Mouse (Mus musculus) G1E (cell line): ENCODE measurements around the gene Tmem204. TPM values are rescaled to one million over a fixed set of nuclear protein-coding genes. Genes with fewer than 3 reads are reported as not detected.

Source experiments
- ATAC-seq: 2 replicates; pipeline ENCODE4 v1.8.0; 2016; ENCODE audit warnings: mild to moderate bottlenecking; ENCODE audit not compliant: insufficient number of reproducible peaks, poor library complexity, low FRiP score, severe bottlenecking; ENCODE audit errors: extremely low read depth
- DNase-seq: peaks from one replicate; pipeline ENCODE4 v3.0.0; 2012; ENCODE audit warnings: low spot score
- H3K27me3 ChIP-seq: 2 replicates; pipeline ENCODE4 v1.6.1; 2012; ENCODE audit warnings: mild to moderate bottlenecking, low read length, inconsistent platforms; ENCODE audit not compliant: insufficient read depth
- H3K36me3 ChIP-seq: replicated peaks from 2 replicates; pipeline ENCODE3; 2012; ENCODE audit warnings: mild to moderate bottlenecking, inconsistent platforms
- H3K4me1 ChIP-seq: 2 replicates; pipeline ENCODE4 v1.6.1; 2012; ENCODE audit warnings: low read depth, low read length, inconsistent platforms, mixed read lengths; ENCODE audit not compliant: insufficient read depth
- H3K4me3 ChIP-seq: 2 replicates; pipeline ENCODE4 v1.5.1; 2012; ENCODE audit warnings: low read depth, mild to moderate bottlenecking, inconsistent platforms, low read length, moderate library complexity, mixed read lengths
- H3K9me3 ChIP-seq: replicated peaks from 2 replicates; pipeline ENCODE4 v1.6.1; 2012; ENCODE audit warnings: inconsistent platforms
- CTCF ChIP-seq: IDR thresholded peaks from 2 replicates; pipeline ENCODE4 v1.5.1; 2012; ENCODE audit warnings: low read depth, low read length, inconsistent platforms, mixed read lengths
- GATA1 ChIP-seq: IDR thresholded peaks from 2 replicates; pipeline ENCODE4 v1.6.1; 2012; ENCODE audit warnings: borderline replicate concordance, low read length, inconsistent platforms, mixed read lengths
- GATA2 ChIP-seq: IDR thresholded peaks from 2 replicates; pipeline ENCODE4 v1.6.1; 2012; ENCODE audit warnings: low read depth, low read length, inconsistent platforms, borderline replicate concordance
- POLR2AphosphoS5 ChIP-seq: IDR thresholded peaks from 2 replicates; pipeline ENCODE4 v1.6.1; 2012; ENCODE audit warnings: low read depth, low read length, inconsistent platforms; ENCODE audit not compliant: insufficient replicate concordance
- TAL1 ChIP-seq: conservative IDR thresholded peaks from 2 replicates; pipeline ENCODE4 v1.6.1; 2012; ENCODE audit warnings: low read depth, low read length, inconsistent platforms, mixed read lengths
- polyA plus RNA-seq: library from polyadenylated mRNA; stranded (reverse); fragments of >175 nt; gene quantifications from 2 replicates; pipeline ENCODE4 v1.2.3, GENCODE M21; 2012
- total RNA-seq, 2 experiments: library from RNA; stranded (forward) in 1 of 2; stranded (reverse) in 1 of 2; fragments of 200-1000 nt in 1 of 2; fragments of >200 nt in 1 of 2; fragmentation: Nextera tagmentation in 1 of 2; gene quantifications; 2 replicates each; pipeline ENCODE4 v1.2.3; 2014 to 2017

Tmem204 gene
- total and polyA plus RNA-seq, 3 experiments = 0.11 TPM; not detected in 2

GRCm38 (mm10) chr17:25110590-25110989, 27.2 kb upstream of the Tmem204 start:
- no peak for ATAC-seq
- TF ChIP-seq POLR2AphosphoS5 (no peak), TAL1 (no peak), GATA2 (no peak), GATA1 (no peak)
- no peak for DNase-seq
- Histone ChIP-seq H3K4me1 (peaks cover 33% of the 10 kb centered on the region), H3K4me3 (no peak overlapping the region), H3K27me3 (no peaks in the 10 kb centered on the region), H3K9me3 (no peaks in the 10 kb centered on the region), H3K36me3 (peaks cover 93% of the 10 kb centered on the region)

GRCm38 (mm10) chr17:25109578-25109977, 26.2 kb upstream of the Tmem204 start:
- H3K36me3 ChIP-seq = peaks cover 99% of the 10 kb centered on the region
- no peaks in the 10 kb centered on the region for H3K27me3 ChIP-seq

GRCm38 (mm10) chr17:25107786-25108185, 24.4 kb upstream of the Tmem204 start:
- Histone ChIP-seq H3K36me3 (peaks cover 98% of the 10 kb centered on the region), H3K4me1 (peaks cover 10% of the 10 kb centered on the region), H3K4me3 (no peak overlapping the region), H3K9me3 (no peaks in the 10 kb centered on the region), H3K27me3 (no peaks in the 10 kb centered on the region)
- DNase-seq = no peak
- TF ChIP-seq GATA1 = no peak
- no peak for ATAC-seq

More at GRCm38 (mm10) chr17:25109578-25109977, 26.2 kb upstream of the Tmem204 start:
- TF ChIP-seq GATA2 = no peak
- no peak for TF ChIP-seq TAL1
- TF ChIP-seq CTCF = no peak
- TF ChIP-seq POLR2AphosphoS5 = no peak
- TF ChIP-seq GATA1 = no peak
- no peak for ATAC-seq
- Histone ChIP-seq H3K4me3 (no peak overlapping the region), H3K9me3 (no peaks in the 10 kb centered on the region), H3K4me1 (peaks cover 23% of the 10 kb centered on the region)
- peak; percentile 48 for DNase-seq

- DNase-seq = no peak
- Histone ChIP-seq H3K9me3 (no peaks in the 10 kb centered on the region), H3K36me3 (peaks cover 92% of the 10 kb centered on the region), H3K4me3 (no peak overlapping the region), H3K4me1 (no peaks in the 10 kb centered on the region; the same call in 1 of the 2 replicates), H3K27me3 (no peaks in the 10 kb centered on the region)
- TF ChIP-seq GATA1 (no peak), GATA2 (no peak), TAL1 (no peak), POLR2AphosphoS5 (no peak), CTCF (no peak)
- ATAC-seq = no peak
Measured at GRCm38 (mm10) chr17:25101338-25101737, 17.9 kb upstream of the Tmem204 start.

- Histone ChIP-seq H3K27me3 (no peaks in the 10 kb centered on the region), H3K4me3 (no peak overlapping the region), H3K36me3 (peaks cover 88% of the 10 kb centered on the region), H3K4me1 (no peaks in the 10 kb centered on the region), H3K9me3 (no peaks in the 10 kb centered on the region)
- TF ChIP-seq GATA2 (no peak), CTCF (no peak), POLR2AphosphoS5 (no peak), TAL1 (no peak), GATA1 (no peak)
- DNase-seq = no peak
- ATAC-seq = no peak
Measured at GRCm38 (mm10) chr17:25100052-25100451, 16.7 kb upstream of the Tmem204 start.

- Histone ChIP-seq H3K36me3 (peaks cover 79% of the 10 kb centered on the region), H3K4me3 (no peak overlapping the region), H3K9me3 (no peaks in the 10 kb centered on the region), H3K4me1 (no peaks in the 10 kb centered on the region), H3K27me3 (no peaks in the 10 kb centered on the region)
- no peak for DNase-seq
- ATAC-seq = no peak
- TF ChIP-seq POLR2AphosphoS5 (no peak), GATA2 (no peak), TAL1 (no peak)
Measured at GRCm38 (mm10) chr17:25096221-25096620, 12.8 kb upstream of the Tmem204 start.

GRCm38 (mm10) chr17:25090450-25090849, 7.1 kb upstream of the Tmem204 start:
- no peaks in the 10 kb centered on the region for H3K27me3 ChIP-seq
- no peak for TF ChIP-seq GATA2
- no peak for TF ChIP-seq POLR2AphosphoS5
- no peak for TF ChIP-seq CTCF
- TF ChIP-seq GATA1 = no peak
- TF ChIP-seq TAL1 = no peak
- H3K4me1 ChIP-seq = no peaks in the 10 kb centered on the region; the same call in 1 of the 2 replicates
- no peaks in the 10 kb centered on the region for H3K9me3 ChIP-seq
- no peak for DNase-seq
- no peak for ATAC-seq
- H3K4me3 ChIP-seq = no peak overlapping the region
- H3K36me3 ChIP-seq = peaks cover 64% of the 10 kb centered on the region
